8 mouse cellular contexts compared by ENCODE assay signal in genomic region chr6:127155468-127155867, GRCm38 (mm10). TPM values are rescaled to one million over a fixed set of nuclear protein-coding genes. Genes with fewer than 3 reads are reported as not detected.
A peak's percentile ranks its signal among the peaks of the same experiment; 100 is the strongest.
DNase-seq lines count a peak whose midpoint lies in the region; ATAC-seq and TF ChIP-seq lines count a peak whose summit lies in the region.

No protein-coding gene starts in this region.

- H3K27ac ChIP-seq in heart, adult 2 months: peak overlapping the region; percentile 83
- peak overlapping the region; percentile 95; the same call in 1 of the 2 replicates for H3K27ac ChIP-seq in embryonic facial prominence, embryonic 12.5 days
- no peak overlapping the region for H3K27ac ChIP-seq in hindbrain, embryonic 14.5 days
- H3K27ac ChIP-seq in liver, embryonic 15.5 days (replicated peaks): no peak overlapping the region
- no peak overlapping the region for H3K27ac ChIP-seq in olfactory bulb, adult 2 months (ENCODE audit: insufficient read depth, low read depth, low read length)
- H3K27ac ChIP-seq in cerebellum, adult 2 months (ENCODE audit: insufficient read depth, low read length): no peak overlapping the region

- peak overlapping the region; percentile 89 for H3K4me3 ChIP-seq in heart, adult 2 months
- peak overlapping the region; percentile 85 for H3K4me3 ChIP-seq in embryonic facial prominence, embryonic 12.5 days
- peak overlapping the region; percentile 47 for H3K4me3 ChIP-seq in hindbrain, embryonic 14.5 days (replicated peaks; ENCODE audit: low read length)
- H3K4me3 ChIP-seq in liver, embryonic 15.5 days (replicated peaks): peak overlapping the region; percentile 61
- H3K4me3 ChIP-seq in olfactory bulb, adult 2 months (ENCODE audit: insufficient read depth, low read depth, low read length): peak overlapping the region; percentile 37
- H3K4me3 ChIP-seq in cerebellum, adult 2 months (replicated peaks; ENCODE audit: insufficient read depth, low read depth, low read length): no peak overlapping the region

- ATAC-seq in embryonic facial prominence, embryonic 12.5 days (ENCODE audit: insufficient number of reproducible peaks, insufficient read depth, low FRiP score, low TSS enrichment): no peak
- no peak for ATAC-seq in hindbrain, embryonic 14.5 days (ENCODE audit: low FRiP score)
- ATAC-seq in liver, embryonic 15.5 days (ENCODE audit: insufficient read depth): no peak

- TF ChIP-seq EP300 in heart, adult 2 months (IDR thresholded peaks at IDR 0.05; ENCODE audit: insufficient read depth, low read depth, low read length): no peak

- intact Hi-C loops in heart, adult 2 months (cut with DNase I): no loop called here
- intact Hi-C loops in heart, postnatal 14 days (cut with DNase I): no loop called here

- peak; percentile 45 for DNase-seq in heart, adult 2 months
- DNase-seq in heart, postnatal 14 days: no peak
- peak; percentile 36 for DNase-seq in hindbrain, embryonic 14.5 days (ENCODE audit: low spot score)
- DNase-seq in cerebellum, adult 2 months: no peak
- DNase-seq in ovary, postnatal 10 days (ENCODE audit: low spot score): no peak

- no peak for TF ChIP-seq CTCF in heart, adult 2 months (IDR thresholded peaks at IDR 0.05)
- no peak for TF ChIP-seq CTCF in olfactory bulb, adult 2 months (IDR thresholded peaks at IDR 0.05; ENCODE audit: insufficient read depth, low read depth, low read length)
- TF ChIP-seq CTCF in cerebellum, adult 2 months (IDR thresholded peaks at IDR 0.05; ENCODE audit: borderline replicate concordance, insufficient read depth, low read depth, low read length): no peak

- H3K27me3 ChIP-seq in heart, adult 2 months (ENCODE audit: control insufficient read depth, insufficient read depth, low read length): no peaks in the 10 kb centered on the region
- H3K27me3 ChIP-seq in embryonic facial prominence, embryonic 12.5 days: no peaks in the 10 kb centered on the region
- peaks cover 63% of the 10 kb centered on the region for H3K27me3 ChIP-seq in hindbrain, embryonic 14.5 days (ENCODE audit: control insufficient read depth, insufficient read depth, low read length)
- peaks cover 96% of the 10 kb centered on the region for H3K27me3 ChIP-seq in liver, embryonic 15.5 days
- H3K27me3 ChIP-seq in cerebellum, adult 2 months (ENCODE audit: control insufficient read depth, insufficient read depth, low read length): peaks cover 12% of the 10 kb centered on the region

- H3K36me3 ChIP-seq in heart, adult 2 months (ENCODE audit: control insufficient read depth, insufficient read depth, low read length): no peaks in the 10 kb centered on the region
- no peaks in the 10 kb centered on the region for H3K36me3 ChIP-seq in embryonic facial prominence, embryonic 12.5 days
- no peaks in the 10 kb centered on the region for H3K36me3 ChIP-seq in hindbrain, embryonic 14.5 days (replicated peaks; ENCODE audit: control insufficient read depth, insufficient read depth)
- no peaks in the 10 kb centered on the region for H3K36me3 ChIP-seq in liver, embryonic 15.5 days (replicated peaks)

- 9% methylated on average over 15 of the region's 15 CpGs for WGBS in heart, adult 2 months
- under 1% methylated on average over 15 of the region's 15 CpGs for WGBS in embryonic facial prominence, embryonic 12.5 days
- 2% methylated on average over 15 of the region's 15 CpGs for WGBS in hindbrain, embryonic 14.5 days
- WGBS in liver, embryonic 15.5 days (ENCODE audit: insufficient replicate concordance): 1% methylated on average over 15 of the region's 15 CpGs
- WGBS in olfactory bulb, adult 2 months: 4% methylated on average over 15 of the region's 15 CpGs
- 7% methylated on average over 15 of the region's 15 CpGs for WGBS in cerebellum, adult 2 months

- H3K4me1 ChIP-seq in heart, adult 2 months (ENCODE audit: control insufficient read depth, insufficient read depth, low read length): no peaks in the 10 kb centered on the region
- H3K4me1 ChIP-seq in embryonic facial prominence, embryonic 12.5 days: peaks cover 32% of the 10 kb centered on the region
- peaks cover 37% of the 10 kb centered on the region for H3K4me1 ChIP-seq in hindbrain, embryonic 14.5 days (replicated peaks; ENCODE audit: control insufficient read depth, insufficient read depth, low read length)
- H3K4me1 ChIP-seq in liver, embryonic 15.5 days (replicated peaks): peaks cover 50% of the 10 kb centered on the region
- H3K4me1 ChIP-seq in olfactory bulb, adult 2 months (ENCODE audit: control insufficient read depth, insufficient read depth, low read length): peaks cover 35% of the 10 kb centered on the region
- H3K4me1 ChIP-seq in cerebellum, adult 2 months (ENCODE audit: control insufficient read depth, insufficient read depth, low read length): peaks cover 10% of the 10 kb centered on the region

- peak overlapping the region; percentile 78 for H3K4me2 ChIP-seq in embryonic facial prominence, embryonic 12.5 days (replicated peaks)
- H3K4me2 ChIP-seq in hindbrain, embryonic 14.5 days (replicated peaks): peak overlapping the region; percentile 79
- H3K4me2 ChIP-seq in liver, embryonic 15.5 days: peak overlapping the region; percentile 82; the same call in 1 of the 2 replicates

- H3K9ac ChIP-seq in heart, adult 2 months (ENCODE audit: low read depth, low read length): peak overlapping the region; percentile 3; the same call in 1 of the 2 replicates
- peak overlapping the region; percentile 49 for H3K9ac ChIP-seq in embryonic facial prominence, embryonic 12.5 days
- no peak overlapping the region for H3K9ac ChIP-seq in hindbrain, embryonic 14.5 days
- H3K9ac ChIP-seq in liver, embryonic 15.5 days: no peak overlapping the region

- no peaks in the 10 kb centered on the region for H3K79me2 ChIP-seq in heart, adult 2 months (replicated peaks; ENCODE audit: control insufficient read depth, insufficient read depth, low read length)

- H3K9me3 ChIP-seq in embryonic facial prominence, embryonic 12.5 days: no peaks in the 10 kb centered on the region
- no peaks in the 10 kb centered on the region for H3K9me3 ChIP-seq in hindbrain, embryonic 14.5 days (ENCODE audit: control insufficient read depth, low read length)
- no peaks in the 10 kb centered on the region for H3K9me3 ChIP-seq in liver, embryonic 15.5 days (replicated peaks)

- no peak for TF ChIP-seq POLR2A in heart, adult 2 months (IDR thresholded peaks at IDR 0.05; ENCODE audit: insufficient read depth, low read depth, low read length)
- TF ChIP-seq POLR2A in olfactory bulb, adult 2 months (IDR thresholded peaks at IDR 0.05; ENCODE audit: insufficient read depth, low read depth, low read length): no peak
- TF ChIP-seq POLR2A in cerebellum, adult 2 months (IDR thresholded peaks at IDR 0.05; ENCODE audit: borderline replicate concordance, insufficient read depth, low read length): no peak

RNA-seq across cellular contexts. Expression of gene Ccnd2, which starts 3.5 kb away (rescaled TPM):
- 100 to 1,000 TPM; 132 to 139 TPM for total RNA-seq in heart, adult 2 months (2021)
- 46.2 and 53.4 TPM in 2 replicates for polyA plus RNA-seq in heart, adult 2 months (2012; rRNA removed)
- total RNA-seq in heart, postnatal 14 days (2021): 100 to 1,000 TPM; 167 to 186 TPM
- 846 and 908 TPM in 2 replicates for polyA plus RNA-seq in embryonic facial prominence, embryonic 12.5 days (2016; fragmentation: Nextera tagmentation; extraction: Ambion mirVana)
- polyA plus RNA-seq in hindbrain, embryonic 14.5 days (2014; fragmentation: Nextera tagmentation; extraction: Ambion mirVana): 163 and 239 TPM in 2 replicates
- polyA plus RNA-seq in liver, embryonic 15.5 days (2015; fragmentation: Nextera tagmentation; extraction: Ambion mirVana): 47.6 and 47.9 TPM in 2 replicates
- 47.9 TPM in 1 of 2 replicates, not detected in the other for polyA plus RNA-seq in olfactory bulb, adult 2 months (2012; ENCODE audit: insufficient read depth, insufficient read length, low replicate concordance, missing spikeins)
- 4.1 and 5.4 TPM in 2 replicates for polyA plus RNA-seq in cerebellum, adult 2 months (2012; rRNA removed)

RNA-seq across cellular contexts. Expression of gene Tigar, which starts 46.1 kb away (rescaled TPM):
- 10 to 100 TPM; 50.0 to 59.7 TPM for total RNA-seq in heart, adult 2 months (2021)
- 18.0 and 29.0 TPM in 2 replicates for polyA plus RNA-seq in heart, adult 2 months (2012; rRNA removed)
- 10 to 100 TPM; 38.0 to 44.5 TPM for total RNA-seq in heart, postnatal 14 days (2021)
- polyA plus RNA-seq in embryonic facial prominence, embryonic 12.5 days (2016; fragmentation: Nextera tagmentation; extraction: Ambion mirVana): 4.2 and 4.3 TPM in 2 replicates
- polyA plus RNA-seq in hindbrain, embryonic 14.5 days (2014; fragmentation: Nextera tagmentation; extraction: Ambion mirVana): 6.5 and 6.9 TPM in 2 replicates
- 0.52 and 0.53 TPM in 2 replicates for polyA plus RNA-seq in liver, embryonic 15.5 days (2015; fragmentation: Nextera tagmentation; extraction: Ambion mirVana)
- polyA plus RNA-seq in olfactory bulb, adult 2 months (2012; ENCODE audit: insufficient read depth, insufficient read length, low replicate concordance, missing spikeins): not detected in 2 replicates
- polyA plus RNA-seq in cerebellum, adult 2 months (2012; rRNA removed): 19.5 and 19.6 TPM in 2 replicates

Comparison
In these comparisons a context has a peak if more than half of its experiments do, and no peak if none do; other contexts are left out.
1. DNase-seq: peak in heart, adult 2 months (2 of 2) and hindbrain, embryonic 14.5 days (single experiment); none in heart, postnatal 14 days (0 of 2), cerebellum, adult 2 months (0 of 2) and ovary, postnatal 10 days (single experiment).
2. H3K27ac ChIP-seq: peak in heart, adult 2 months (single experiment) and embryonic facial prominence, embryonic 12.5 days (single experiment); none in hindbrain, embryonic 14.5 days (single experiment), liver, embryonic 15.5 days (single experiment), olfactory bulb, adult 2 months (single experiment) and cerebellum, adult 2 months (single experiment).
3. H3K9ac ChIP-seq: peak in heart, adult 2 months (single experiment) and embryonic facial prominence, embryonic 12.5 days (single experiment); none in hindbrain, embryonic 14.5 days (single experiment) and liver, embryonic 15.5 days (single experiment).
4. Peak in every context shown above with its lines, with median percentiles within 50 percentile points of each other: H3K4me2 ChIP-seq.